Mouse (Mus musculus) C2C12 (cell line): ENCODE measurements at regions not wholly inside any gene's neighbourhood (a gene's known extent, or its start where the extent isn't known, plus 50 kb on each side); places are given as distances from the start of the nearest gene placed in this dataset.

Experiments used
- CEBPB ChIP-seq: IDR thresholded peaks from one replicate; pipeline ENCODE4 v1.6.1; 2011; ENCODE audit warnings: low read depth, mild to moderate bottlenecking, control low read depth, moderate library complexity
- CTCF ChIP-seq: IDR thresholded peaks from one replicate; pipeline ENCODE4 v1.5.1; 2011; ENCODE audit not compliant: control insufficient read depth, insufficient read depth, insufficient read length
- FOSL1 ChIP-seq: IDR thresholded peaks from one replicate; pipeline ENCODE4 v1.8.0; 2011; ENCODE audit warnings: mild to moderate bottlenecking, low read length; ENCODE audit not compliant: poor library complexity, insufficient read depth, severe bottlenecking
- MAX ChIP-seq: IDR thresholded peaks from one replicate; pipeline ENCODE4 v1.6.1; 2011; ENCODE audit warnings: mild to moderate bottlenecking, control low read depth
- MYOG ChIP-seq: IDR thresholded peaks from one replicate; pipeline ENCODE4 v1.6.1; 2011; ENCODE audit not compliant: control insufficient read depth, insufficient read length; ENCODE audit errors: extremely low read depth
- USF1 ChIP-seq: IDR thresholded peaks from one replicate; pipeline ENCODE4 v1.6.1; 2011; ENCODE audit warnings: low read depth, mild to moderate bottlenecking, control low read depth, moderate library complexity

DNA sequence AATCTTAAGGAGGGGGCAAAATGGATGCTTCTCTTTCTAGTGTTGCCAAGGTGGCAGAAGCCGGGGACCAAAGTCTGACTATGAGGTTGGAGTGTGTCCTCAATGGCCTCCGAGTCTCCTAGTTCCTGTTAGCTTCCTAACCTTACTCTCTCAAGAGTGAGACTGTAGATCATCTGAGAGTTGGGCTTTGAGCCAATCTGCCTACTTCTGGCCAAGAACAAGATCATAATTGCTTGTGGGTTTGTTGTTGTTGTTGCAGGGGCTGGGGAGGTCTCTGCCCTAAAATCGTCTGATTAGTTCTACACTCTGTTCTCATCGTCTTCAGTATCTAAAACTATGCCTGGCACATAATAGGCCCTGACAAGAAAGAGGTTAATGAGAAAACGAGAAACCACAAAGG lies 110.8 kb upstream of the Syt6 start:
- no peak for TF ChIP-seq CTCF
- no peak for TF ChIP-seq USF1
- no peak for TF ChIP-seq CEBPB
- TF ChIP-seq MAX: no peak
- TF ChIP-seq MYOG: no peak
- TF ChIP-seq FOSL1: no peak
